Mouse (Mus musculus) testis, adult 2 months (tissue): ENCODE measurements around the gene Dvl2.

Source experiments
- CTCF ChIP-seq: fragments of 200-500 bp; IDR thresholded peaks from 2 replicates; pipeline ENCODE4 v1.5.1; 2012; ENCODE audit warnings: low read depth, mild to moderate bottlenecking, inconsistent platforms, low read length, moderate library complexity; ENCODE audit not compliant: control insufficient read depth, insufficient read depth, insufficient replicate concordance
- POLR2A ChIP-seq: fragments of 200-500 bp; IDR thresholded peaks from 2 replicates; pipeline ENCODE4 v1.6.1; 2012; ENCODE audit warnings: low read depth, mild to moderate bottlenecking, inconsistent platforms, low read length, moderate library complexity; ENCODE audit not compliant: control insufficient read depth

- TF ChIP-seq CTCF (no peak), POLR2A (no peak)
Measured at GRCm38 (mm10) chr11:70059930-70060329, 59.5 kb downstream of the Dvl2 start.
